Mouse (Mus musculus): ENCODE measurements around the gene Gm21988. TPM values are rescaled to one million over a fixed set of nuclear protein-coding genes. Genes with fewer than 3 reads are reported as not detected.

Gene Gm21988
- total and polyA plus RNA-seq, 3 experiments, result 0.98 to 2.6 (median 1.4) TPM

DNA sequence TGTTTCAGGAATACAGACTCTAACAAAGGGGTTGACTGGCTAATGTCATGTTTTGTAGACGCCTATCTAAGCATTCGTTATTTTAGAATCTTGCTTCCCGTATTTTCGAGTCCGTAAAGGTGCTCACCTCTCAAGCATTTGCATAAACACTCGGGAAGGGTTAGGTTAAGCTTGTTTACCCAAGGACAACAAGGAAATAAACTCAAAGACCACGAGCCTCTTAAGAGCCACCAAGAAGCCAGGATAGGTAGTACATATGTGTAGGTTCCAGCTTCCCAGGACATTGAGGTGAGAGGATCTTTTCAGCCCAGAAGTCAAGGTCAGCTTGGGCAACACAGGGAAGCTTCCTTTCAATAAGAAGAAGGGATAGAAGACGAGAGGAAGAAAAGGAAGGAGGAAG lies 40.5 kb downstream of the Gm21988 start:
- no peak for TF ChIP-seq MEF2A (IDR thresholded peaks at IDR 0.05; ENCODE audit: borderline replicate concordance, low read depth, low read length)
- no peak for TF ChIP-seq ELF1 (IDR thresholded peaks at IDR 0.05; ENCODE audit: low read depth, low read length)
- no peak for TF ChIP-seq EP300 (IDR thresholded peaks at IDR 0.05; ENCODE audit: low read length)
- peaks cover 3 to 6% of the 10 kb centered on the region in 2 experiments; a peak in 1 of 4 replicates for H3K4me1 ChIP-seq (ENCODE audit: control insufficient read depth in 1 of 2, insufficient read depth in 2 of 2)
- dilution Hi-C loops (cut with MboI; ENCODE audit: extremely low pct_ligation_motif_present, extremely low pct_unique_long_range_greater_than_20kb, low sequenced_read_pairs) (no loop called here), in situ Hi-C loops (cut with MboI; ENCODE audit: low pct_ligation_motif_present, low pct_unique_long_range_greater_than_20kb, low sequenced_read_pairs) (loop anchor here (5.0 kb wide), 1 partner anchor 142 kb away; no protein-coding TSS in a partner anchor)
- no peak overlapping the region for H3K27ac ChIP-seq (ENCODE audit: insufficient read depth, low read depth)
- no peak for DNase-seq (ENCODE audit: extremely low read depth)
- no peak overlapping the region for H3K9ac ChIP-seq (ENCODE audit: insufficient read depth, low read depth)
- peaks cover 2% of the 10 kb centered on the region for H3K9me3 ChIP-seq (replicated peaks; ENCODE audit: low read length)
- H3K79me2 ChIP-seq (replicated peaks; ENCODE audit: control insufficient read depth, extremely low read depth, insufficient read depth, poor library complexity, severe bottlenecking), result no peaks in the 10 kb centered on the region
- no peak overlapping the region for H3K4me3 ChIP-seq (replicated peaks in 1 of 3; ENCODE audit: low read depth in 2 of 3, low read length in 2 of 3, poor library complexity in 1 of 3)
- peaks cover 15% of the 10 kb centered on the region for H3K27me3 ChIP-seq (replicated peaks)
- no peak overlapping the region for H3K4me2 ChIP-seq (ENCODE audit: insufficient read depth, low read depth, poor library complexity, severe bottlenecking)
- H3K36me3 ChIP-seq (replicated peaks in 1 of 2; ENCODE audit: control insufficient read depth in 1 of 2, insufficient read depth in 1 of 2, low read length in 1 of 2), result no peaks in the 10 kb centered on the region

GRCm38 (mm10) chr11:70198332-70198731 lies 41.3 kb downstream of the Gm21988 start:
- H3K9me3 ChIP-seq (replicated peaks; ENCODE audit: low read length), result peaks cover 2% of the 10 kb centered on the region
- TF ChIP-seq CHD1 (IDR thresholded peaks at IDR 0.05; ENCODE audit: low read depth, low read length) (no peak), PAX5 (IDR thresholded peaks at IDR 0.05; ENCODE audit: low read length) (no peak), MEF2A (IDR thresholded peaks at IDR 0.05; ENCODE audit: borderline replicate concordance, low read depth, low read length) (no peak)
- H3K9ac ChIP-seq (ENCODE audit: insufficient read depth, low read depth), result no peak overlapping the region
- peaks cover 12% of the 10 kb centered on the region for H3K27me3 ChIP-seq (replicated peaks)
- H3K79me2 ChIP-seq (replicated peaks; ENCODE audit: control insufficient read depth, extremely low read depth, insufficient read depth, poor library complexity, severe bottlenecking), result no peaks in the 10 kb centered on the region
- peaks cover 3 to 6% of the 10 kb centered on the region in 2 experiments; a peak in 1 of 4 replicates for H3K4me1 ChIP-seq (ENCODE audit: control insufficient read depth in 1 of 2, insufficient read depth in 2 of 2)
- in situ Hi-C loops (cut with MboI; ENCODE audit: low pct_ligation_motif_present, low pct_unique_long_range_greater_than_20kb, low sequenced_read_pairs), result loop anchor here (5.0 kb wide), 1 partner anchor 141 kb away; no protein-coding TSS in a partner anchor
- H3K4me2 ChIP-seq (ENCODE audit: insufficient read depth, low read depth, poor library complexity, severe bottlenecking), result no peak overlapping the region
- dilution Hi-C loops (cut with MboI; ENCODE audit: extremely low pct_ligation_motif_present, extremely low pct_unique_long_range_greater_than_20kb, low sequenced_read_pairs), result no loop called here
- no peaks in the 10 kb centered on the region for H3K36me3 ChIP-seq (replicated peaks in 1 of 2; ENCODE audit: control insufficient read depth in 1 of 2, insufficient read depth in 1 of 2, low read length in 1 of 2)
- no peak for DNase-seq (ENCODE audit: extremely low read depth)
- H3K27ac ChIP-seq (ENCODE audit: insufficient read depth, low read depth), result no peak overlapping the region
- no peak overlapping the region for H3K4me3 ChIP-seq (replicated peaks in 1 of 3; ENCODE audit: low read depth in 2 of 3, low read length in 2 of 3, poor library complexity in 1 of 3)

- no peak overlapping the region for H3K9ac ChIP-seq (ENCODE audit: insufficient read depth, low read depth)
- H3K9me3 ChIP-seq (replicated peaks; ENCODE audit: low read length), result peaks cover 2% of the 10 kb centered on the region
- no peak overlapping the region for H3K4me2 ChIP-seq (ENCODE audit: insufficient read depth, low read depth, poor library complexity, severe bottlenecking)
- peaks cover 4 to 8% of the 10 kb centered on the region in 2 experiments; a peak in 2 of 4 replicates for H3K4me1 ChIP-seq (ENCODE audit: control insufficient read depth in 1 of 2, insufficient read depth in 2 of 2)
- H3K79me2 ChIP-seq (replicated peaks; ENCODE audit: control insufficient read depth, extremely low read depth, insufficient read depth, poor library complexity, severe bottlenecking), result no peaks in the 10 kb centered on the region
- no peak overlapping the region for H3K27ac ChIP-seq (ENCODE audit: insufficient read depth, low read depth)
- H3K27me3 ChIP-seq (replicated peaks), result peaks cover 2% of the 10 kb centered on the region
- DNase-seq (ENCODE audit: extremely low read depth), result no peak
- H3K4me3 ChIP-seq (replicated peaks in 1 of 3; ENCODE audit: low read depth in 2 of 3, low read length in 2 of 3, poor library complexity in 1 of 3), result no peak overlapping the region
- TF ChIP-seq JUND (conservative IDR thresholded peaks at IDR 0.05; ENCODE audit: low read depth, low read length), result no peak
- no peak for TF ChIP-seq JUN (IDR thresholded peaks at IDR 0.05; ENCODE audit: insufficient read depth, low read depth, low read length)
- no peak for TF ChIP-seq IRF4 (IDR thresholded peaks at IDR 0.05; ENCODE audit: low read depth, low read length)
- no peak for TF ChIP-seq POLR2AphosphoS2 (IDR thresholded peaks at IDR 0.05; ENCODE audit: low read depth, low read length)
- TF ChIP-seq MYC (IDR thresholded peaks at IDR 0.05; ENCODE audit: low read depth, low read length), result no peak
- TF ChIP-seq CTCF (conservative IDR thresholded peaks at IDR 0.05 in 1 of 2, IDR thresholded peaks at IDR 0.05 in 1 of 2; ENCODE audit: low read depth in 2 of 2, low read length in 2 of 2), result no peak
- TF ChIP-seq ZMIZ1 (IDR thresholded peaks at IDR 0.05; ENCODE audit: low read depth, low read length), result no peak
- no peak for TF ChIP-seq PAX5 (IDR thresholded peaks at IDR 0.05; ENCODE audit: low read length)
- no peak for TF ChIP-seq POLR2A (IDR thresholded peaks at IDR 0.05; ENCODE audit: low read depth, low read length)
- no peak for TF ChIP-seq RAD21 (IDR thresholded peaks at IDR 0.05; ENCODE audit: low read depth, low read length)
- no peak for TF ChIP-seq ELF1 (IDR thresholded peaks at IDR 0.05; ENCODE audit: low read depth, low read length)
- no peak for TF ChIP-seq BHLHE40 (IDR thresholded peaks at IDR 0.05; ENCODE audit: low read depth, low read length)
- TF ChIP-seq MEF2A (IDR thresholded peaks at IDR 0.05; ENCODE audit: borderline replicate concordance, low read depth, low read length), result no peak
- no peak for TF ChIP-seq SMC3 (IDR thresholded peaks at IDR 0.05; ENCODE audit: low read depth, low read length)
- TF ChIP-seq RCOR1 (conservative IDR thresholded peaks at IDR 0.05; ENCODE audit: low read depth, low read length), result no peak
- TF ChIP-seq SIN3A (IDR thresholded peaks at IDR 0.05; ENCODE audit: low read length), result no peak
- no peak for TF ChIP-seq ZNF384 (IDR thresholded peaks at IDR 0.05; ENCODE audit: low read depth, low read length)
- dilution Hi-C loops (cut with MboI; ENCODE audit: extremely low pct_ligation_motif_present, extremely low pct_unique_long_range_greater_than_20kb, low sequenced_read_pairs), result no loop called here
- in situ Hi-C loops (cut with MboI; ENCODE audit: low pct_ligation_motif_present, low pct_unique_long_range_greater_than_20kb, low sequenced_read_pairs), result no loop called here
- no peaks in the 10 kb centered on the region for H3K36me3 ChIP-seq (replicated peaks in 1 of 2; ENCODE audit: control insufficient read depth in 1 of 2, insufficient read depth in 1 of 2, low read length in 1 of 2)
Measured at GRCm38 (mm10) chr11:70193354-70194285, 46.0 kb downstream of the Gm21988 start.
